Mouse (Mus musculus) C2C12 (cell line): ENCODE data around the gene Npb. TPM values are rescaled to one million over a fixed set of nuclear protein-coding genes. Genes with fewer than 3 reads are reported as not detected.
A peak's percentile ranks its signal among the peaks of the same experiment; 100 is the strongest.

Source experiments
- H3K27me3 ChIP-seq: one replicate; pipeline ENCODE4 v1.6.1; 2011; ENCODE audit not compliant: control insufficient read depth, insufficient read depth, insufficient read length
- H3K36me3 ChIP-seq: one replicate; pipeline ENCODE4 v1.6.1; 2011; ENCODE audit not compliant: control insufficient read depth, insufficient read depth
- H3K4me3 ChIP-seq: one replicate; pipeline ENCODE4 v1.5.1; 2011; ENCODE audit warnings: mild to moderate bottlenecking, control low read depth; ENCODE audit not compliant: poor library complexity, insufficient read depth, severe bottlenecking
- H3K79me2 ChIP-seq: one replicate; pipeline ENCODE4 v1.6.1; 2011; ENCODE audit not compliant: control insufficient read depth, insufficient read depth
- H3K79me3 ChIP-seq: one replicate; pipeline ENCODE4 v1.6.1; 2011; ENCODE audit warnings: low read depth, control low read depth
- H3ac ChIP-seq: one replicate; pipeline ENCODE3; 2011; ENCODE audit warnings: low read depth; ENCODE audit not compliant: control insufficient read depth, insufficient read length
- CEBPB ChIP-seq: IDR thresholded peaks from one replicate; pipeline ENCODE4 v1.6.1; 2011; ENCODE audit warnings: low read depth, mild to moderate bottlenecking, control low read depth, moderate library complexity
- CTCF ChIP-seq: IDR thresholded peaks from one replicate; pipeline ENCODE4 v1.5.1; 2011; ENCODE audit not compliant: control insufficient read depth, insufficient read depth, insufficient read length
- FOSL1 ChIP-seq: IDR thresholded peaks from one replicate; pipeline ENCODE4 v1.8.0; 2011; ENCODE audit warnings: mild to moderate bottlenecking, low read length; ENCODE audit not compliant: poor library complexity, insufficient read depth, severe bottlenecking
- MAX ChIP-seq: IDR thresholded peaks from one replicate; pipeline ENCODE4 v1.6.1; 2011; ENCODE audit warnings: mild to moderate bottlenecking, control low read depth
- MYOD1 ChIP-seq: IDR thresholded peaks from one replicate; pipeline ENCODE4 v1.6.1; 2011; ENCODE audit warnings: low read depth; ENCODE audit not compliant: control insufficient read depth, insufficient read length
- MYOG ChIP-seq: IDR thresholded peaks from one replicate; pipeline ENCODE4 v1.6.1; 2011; ENCODE audit not compliant: control insufficient read depth, insufficient read length; ENCODE audit errors: extremely low read depth
- USF1 ChIP-seq: IDR thresholded peaks from one replicate; pipeline ENCODE4 v1.6.1; 2011; ENCODE audit warnings: low read depth, mild to moderate bottlenecking, control low read depth, moderate library complexity
- polyA plus RNA-seq: library from polyadenylated mRNA; unstranded; fragments of >200 nt; fragmentation: generic; extraction: Trizol; gene quantifications from one replicate; pipeline ENCODE4 v1.2.1, GENCODE M21; 2012; ENCODE audit warnings: missing spikeins

Gene Npb
- polyA plus RNA-seq, 1 experiment = not detected

- Histone ChIP-seq H3K79me3 (peaks cover 44% of the 10 kb centered on the region), H3K27me3 (no peaks in the 10 kb centered on the region), H3K36me3 (peaks cover 75% of the 10 kb centered on the region), H3ac (peak overlapping the region; percentile 61), H3K4me3 (peak overlapping the region; percentile 45), H3K79me2 (peaks cover 70% of the 10 kb centered on the region)
- TF ChIP-seq MYOG = no peak
- TF ChIP-seq MAX = peak; percentile 54
These were observed 9.2 kb upstream of the Npb start for GRCm38 (mm10) chr11:120598990-120599549.

GRCm38 (mm10) chr11:120600716-120601115, 7.6 kb upstream of the Npb start:
- no peak overlapping the region for H3ac ChIP-seq
- H3K79me3 ChIP-seq = peaks cover 30% of the 10 kb centered on the region
- TF ChIP-seq USF1 = no peak
- no peak for TF ChIP-seq CEBPB
- TF ChIP-seq MYOG = no peak
- TF ChIP-seq MAX = no peak
- no peak for TF ChIP-seq MYOD1
- TF ChIP-seq CTCF = no peak
- TF ChIP-seq FOSL1 = no peak
- H3K36me3 ChIP-seq = peaks cover 70% of the 10 kb centered on the region
- H3K79me2 ChIP-seq = peaks cover 54% of the 10 kb centered on the region
- H3K27me3 ChIP-seq = no peaks in the 10 kb centered on the region
- H3K4me3 ChIP-seq = no peak overlapping the region

- Histone ChIP-seq H3ac (no peak overlapping the region), H3K27me3 (no peaks in the 10 kb centered on the region), H3K4me3 (no peak overlapping the region), H3K79me3 (peaks cover 9% of the 10 kb centered on the region), H3K36me3 (peaks cover 56% of the 10 kb centered on the region), H3K79me2 (peaks cover 29% of the 10 kb centered on the region)
- TF ChIP-seq FOSL1 = no peak
- no peak for TF ChIP-seq CEBPB
- TF ChIP-seq MYOD1 = no peak
These were observed 4.7 kb upstream of the Npb start for GRCm38 (mm10) chr11:120603545-120603944.

GRCm38 (mm10) chr11:120605667-120606066, 2.6 kb upstream of the Npb start:
- Histone ChIP-seq H3K79me2 (peaks cover 7% of the 10 kb centered on the region), H3K79me3 (peaks cover 1% of the 10 kb centered on the region), H3K4me3 (no peak overlapping the region), H3K36me3 (peaks cover 48% of the 10 kb centered on the region), H3K27me3 (no peaks in the 10 kb centered on the region), H3ac (no peak overlapping the region)
- no peak for TF ChIP-seq FOSL1
- TF ChIP-seq USF1 = no peak
- TF ChIP-seq MYOD1 = no peak

- H3K27me3 ChIP-seq = no peaks in the 10 kb centered on the region
- TF ChIP-seq CTCF = no peak
- no peak for TF ChIP-seq MYOD1
- TF ChIP-seq MYOG = no peak
- TF ChIP-seq FOSL1 = no peak
- TF ChIP-seq MAX = no peak
- no peak for TF ChIP-seq CEBPB
- TF ChIP-seq USF1 = no peak
- no peak overlapping the region for H3ac ChIP-seq
- H3K4me3 ChIP-seq = no peak overlapping the region
- no peaks in the 10 kb centered on the region for H3K79me3 ChIP-seq
- H3K79me2 ChIP-seq = no peaks in the 10 kb centered on the region
- peaks cover 47% of the 10 kb centered on the region for H3K36me3 ChIP-seq
These were observed 1.5 kb upstream of the Npb start for GRCm38 (mm10) chr11:120606764-120607163.

- peaks cover 42% of the 10 kb centered on the region for H3K36me3 ChIP-seq
- no peaks in the 10 kb centered on the region for H3K27me3 ChIP-seq
- H3K79me2 ChIP-seq = no peaks in the 10 kb centered on the region
- no peak for TF ChIP-seq MYOG
- TF ChIP-seq MYOD1 = no peak
- no peak for TF ChIP-seq MAX
- no peak for TF ChIP-seq USF1
- no peak for TF ChIP-seq CTCF
- no peak for TF ChIP-seq FOSL1
- H3ac ChIP-seq = no peak overlapping the region
- no peak overlapping the region for H3K4me3 ChIP-seq
- no peaks in the 10 kb centered on the region for H3K79me3 ChIP-seq
These were observed 973 bp downstream of the Npb start for GRCm38 (mm10) chr11:120609250-120609649.
